Mouse (Mus musculus): ENCODE measurements at regions not wholly inside any gene's neighbourhood (a gene's known extent, or its start where the extent isn't known, plus 50 kb on each side); places are given as distances from the start of the nearest gene placed in this dataset.

- no peak for TF ChIP-seq EP300 (IDR thresholded peaks at IDR 0.05)
- TF ChIP-seq CTCF (IDR thresholded peaks at IDR 0.05), result no peak
Measured at GRCm38 (mm10) chr14:76225532-76225931, 114.8 kb downstream of the Nufip1 start.
